Mouse (Mus musculus): ENCODE results near the gene Alyref. TPM values are rescaled to one million over a fixed set of nuclear protein-coding genes. Genes with fewer than 3 reads are reported as not detected.

Gene Alyref
- polyA plus RNA-seq, 1 experiment from 2014 or later: 361 TPM

DNA sequence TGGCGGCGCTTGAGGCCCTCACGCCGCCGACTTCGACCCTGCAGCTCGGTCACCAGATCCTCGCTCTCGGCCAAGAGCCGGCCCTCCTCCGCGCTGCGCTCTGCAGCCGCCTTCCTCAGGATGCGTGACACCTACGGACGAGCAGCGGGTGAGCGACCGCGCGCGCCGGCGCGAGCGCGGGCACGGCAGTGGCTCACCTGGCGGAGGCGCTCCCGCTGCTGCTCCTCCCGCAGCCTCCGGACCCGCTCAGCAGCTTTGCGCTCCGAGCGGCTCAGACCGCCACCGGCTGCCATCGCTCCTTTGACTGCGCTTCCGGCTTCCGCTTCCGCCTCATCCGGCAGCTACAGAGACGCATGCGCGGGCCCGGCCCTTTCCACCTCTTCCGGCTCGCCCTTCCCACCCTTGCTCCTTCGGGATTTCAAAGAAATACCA lies 26.5 kb upstream of the Alyref start:
- peak overlapping the region; percentile 93 for H3K4me3 ChIP-seq
- peak overlapping the region; percentile 80 for H3K9ac ChIP-seq
- peak overlapping the region; percentile 54 for H3K27ac ChIP-seq (ENCODE audit: poor library complexity, severe bottlenecking)
- no peaks in the 10 kb centered on the region for H3K27me3 ChIP-seq (replicated peaks)
- H3K4me2 ChIP-seq: peak overlapping the region; percentile 91
- peaks cover 56% of the 10 kb centered on the region for H3K36me3 ChIP-seq
- under 1% methylated on average over 53 of the region's 53 CpGs for WGBS
- H3K9me3 ChIP-seq (replicated peaks): no peaks in the 10 kb centered on the region
- peak; percentile 81 for ATAC-seq (ENCODE audit: insufficient number of reproducible peaks, low FRiP score)
- H3K4me1 ChIP-seq (replicated peaks): peaks cover 31% of the 10 kb centered on the region

DNA sequence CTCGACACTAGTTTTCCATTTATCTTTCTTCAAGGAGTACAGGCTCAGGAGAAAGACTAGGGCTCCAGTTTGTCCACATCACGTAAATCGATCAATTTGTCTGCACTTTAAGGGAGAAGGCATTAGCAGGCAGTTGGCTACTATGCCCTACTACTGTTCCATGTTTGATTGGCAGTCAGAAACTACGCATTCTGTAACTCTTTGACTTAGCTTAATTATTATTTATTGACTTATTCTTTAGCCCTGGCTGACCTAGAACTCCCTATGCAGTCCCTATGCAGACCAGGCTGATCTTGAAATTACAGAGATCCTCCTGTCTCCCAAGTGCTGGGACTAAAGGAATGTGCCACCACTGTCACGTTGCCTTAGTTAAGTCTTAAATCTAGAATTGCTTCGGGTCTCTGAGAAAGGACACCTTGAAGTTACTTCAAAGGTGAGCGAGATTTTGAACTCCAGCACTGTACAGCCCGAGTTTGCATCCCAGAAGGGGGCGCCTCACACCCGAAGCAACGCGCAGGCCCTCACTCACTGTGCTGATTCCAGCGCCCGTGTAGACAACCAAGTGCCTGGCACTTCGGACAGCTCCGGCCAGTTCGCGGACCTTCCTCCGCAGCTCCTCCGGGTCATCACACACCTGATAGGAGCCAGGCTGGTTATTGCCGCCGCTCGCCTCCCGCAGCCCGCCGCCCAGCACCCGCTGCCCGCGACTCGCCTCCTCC lies 26.0 kb upstream of the Alyref start:
- Histone ChIP-seq H3K27me3 (replicated peaks) (no peaks in the 10 kb centered on the region), H3K9me3 (replicated peaks) (no peaks in the 10 kb centered on the region), H3K27ac (ENCODE audit: poor library complexity, severe bottlenecking) (peak overlapping the region; percentile 54), H3K4me2 (peak overlapping the region; percentile 91), H3K36me3 (peaks cover 56% of the 10 kb centered on the region), H3K4me3 (peak overlapping the region; percentile 93), H3K9ac (peak overlapping the region; percentile 80), H3K4me1 (replicated peaks) (peaks cover 26% of the 10 kb centered on the region)
- ATAC-seq (ENCODE audit: insufficient number of reproducible peaks, low FRiP score): peak; percentile 85
- 12% methylated on average over 30 of the region's 30 CpGs for WGBS

DNA sequence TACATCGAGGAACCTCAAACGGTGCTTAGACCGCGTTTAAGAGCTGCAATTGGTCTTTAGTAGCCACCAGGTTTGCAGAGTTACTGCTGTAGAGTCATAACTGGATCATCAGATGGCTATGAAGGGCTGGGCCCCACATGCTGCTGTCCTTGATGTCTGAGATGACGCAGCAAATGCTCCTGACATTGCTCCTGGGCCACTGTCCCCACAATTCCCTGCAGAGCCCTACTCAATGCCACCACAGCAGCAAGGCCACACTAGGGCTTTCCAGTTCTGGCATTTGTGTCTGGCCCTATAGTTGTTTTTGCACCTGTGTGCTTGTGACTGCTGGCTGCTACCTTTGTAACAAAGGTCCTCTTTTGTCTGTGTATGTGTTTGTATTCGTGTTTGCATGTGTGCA lies 24.6 kb upstream of the Alyref start:
- H3K4me3 ChIP-seq: no peak overlapping the region
- H3K27me3 ChIP-seq (replicated peaks): no peaks in the 10 kb centered on the region

DNA sequence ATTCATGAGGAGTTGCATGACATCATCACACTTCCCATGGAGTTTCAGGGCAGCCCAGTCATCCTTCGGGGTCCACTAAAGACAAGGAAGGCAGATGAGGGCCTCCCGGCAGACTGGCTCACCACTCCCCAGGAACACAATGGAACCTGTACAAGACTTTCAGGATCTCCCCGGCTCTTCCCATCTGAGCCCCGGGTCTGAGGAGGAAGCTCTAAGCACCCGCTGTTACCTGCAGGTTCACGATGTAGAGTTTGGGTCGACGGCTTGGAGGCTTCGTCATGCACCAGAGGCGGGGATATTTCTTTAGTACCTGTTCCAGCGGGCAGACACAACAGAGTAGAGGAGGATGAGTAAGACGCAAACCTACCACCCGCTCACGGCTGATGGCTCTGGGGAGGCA lies 22.0 kb upstream of the Alyref start:
- WGBS: 90% methylated on average over 14 of the region's 14 CpGs
- Histone ChIP-seq H3K9ac (no peak overlapping the region), H3K27me3 (replicated peaks) (no peaks in the 10 kb centered on the region), H3K36me3 (peaks cover 51% of the 10 kb centered on the region), H3K4me1 (replicated peaks) (peaks cover 32% of the 10 kb centered on the region), H3K4me3 (no peak overlapping the region), H3K9me3 (replicated peaks) (no peaks in the 10 kb centered on the region), H3K4me2 (no peak overlapping the region), H3K27ac (ENCODE audit: poor library complexity, severe bottlenecking) (no peak overlapping the region)
- ATAC-seq (ENCODE audit: insufficient number of reproducible peaks, low FRiP score): no peak

More for the DNA sequence above, 24.6 kb upstream of the Alyref start:
- H3K9ac ChIP-seq: no peak overlapping the region
- ATAC-seq (ENCODE audit: insufficient number of reproducible peaks, low FRiP score): no peak
- H3K36me3 ChIP-seq: peaks cover 60% of the 10 kb centered on the region
- H3K9me3 ChIP-seq (replicated peaks): no peaks in the 10 kb centered on the region
- H3K4me1 ChIP-seq (replicated peaks): peaks cover 28% of the 10 kb centered on the region
- no peak overlapping the region for H3K27ac ChIP-seq (ENCODE audit: poor library complexity, severe bottlenecking)
- WGBS: 84% methylated on average over 6 of the region's 6 CpGs
- no peak overlapping the region for H3K4me2 ChIP-seq

DNA sequence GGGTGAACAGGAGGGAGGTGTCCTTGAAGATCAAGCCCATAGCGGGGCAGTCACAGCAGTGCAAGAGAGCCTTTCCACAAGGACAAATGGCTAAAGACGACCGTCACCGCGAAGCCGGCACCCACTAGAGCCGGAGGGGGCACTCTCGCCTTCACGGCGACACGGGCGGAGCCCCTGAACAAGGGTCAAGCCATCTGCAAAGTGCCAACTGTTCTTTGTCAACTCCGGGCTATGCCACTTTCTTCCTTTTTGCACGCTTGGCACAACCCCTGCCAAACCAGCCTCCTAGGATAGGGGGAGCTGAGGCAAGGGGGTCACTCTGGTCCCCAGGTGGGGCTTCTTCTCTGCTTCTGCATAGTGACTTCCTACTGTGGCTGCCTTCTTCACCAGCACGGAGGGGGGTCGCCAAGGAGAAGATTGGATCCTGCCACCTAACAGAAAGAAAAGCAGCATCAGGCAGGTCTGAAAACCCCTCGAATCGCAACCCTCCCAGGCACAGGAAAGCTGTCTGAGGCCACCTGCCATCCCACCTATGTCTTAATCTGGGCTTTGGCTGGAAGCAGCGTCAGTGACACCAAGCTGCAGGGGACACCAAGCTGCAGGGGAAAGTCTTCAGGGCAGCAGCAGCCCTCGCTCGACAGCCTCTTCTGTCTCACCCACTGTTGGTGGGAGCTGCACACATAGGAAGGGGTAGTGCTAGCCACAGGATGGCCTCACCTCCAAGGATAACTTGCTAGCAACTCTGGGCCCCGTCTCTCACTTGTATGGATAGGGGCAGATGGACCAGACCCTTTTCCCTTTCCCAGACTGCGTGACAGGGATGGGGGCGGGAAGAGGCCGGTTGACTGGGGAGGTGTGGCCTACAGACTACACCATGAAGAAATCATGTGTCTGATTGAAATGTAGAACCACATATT lies 20.7 kb upstream of the Alyref start:
- Histone ChIP-seq H3K9me3 (replicated peaks) (no peaks in the 10 kb centered on the region), H3K4me2 (peak overlapping the region; percentile 89; the same call in 1 of the 2 replicates), H3K4me3 (no peak overlapping the region), H3K36me3 (peaks cover 62% of the 10 kb centered on the region), H3K4me1 (replicated peaks) (peaks cover 29% of the 10 kb centered on the region), H3K27me3 (replicated peaks) (no peaks in the 10 kb centered on the region), H3K9ac (no peak overlapping the region; the same call in 1 of the 2 replicates), H3K27ac (ENCODE audit: poor library complexity, severe bottlenecking) (no peak overlapping the region)
- ATAC-seq (ENCODE audit: insufficient number of reproducible peaks, low FRiP score): no peak
- WGBS: 93% methylated on average over 25 of the region's 25 CpGs

DNA sequence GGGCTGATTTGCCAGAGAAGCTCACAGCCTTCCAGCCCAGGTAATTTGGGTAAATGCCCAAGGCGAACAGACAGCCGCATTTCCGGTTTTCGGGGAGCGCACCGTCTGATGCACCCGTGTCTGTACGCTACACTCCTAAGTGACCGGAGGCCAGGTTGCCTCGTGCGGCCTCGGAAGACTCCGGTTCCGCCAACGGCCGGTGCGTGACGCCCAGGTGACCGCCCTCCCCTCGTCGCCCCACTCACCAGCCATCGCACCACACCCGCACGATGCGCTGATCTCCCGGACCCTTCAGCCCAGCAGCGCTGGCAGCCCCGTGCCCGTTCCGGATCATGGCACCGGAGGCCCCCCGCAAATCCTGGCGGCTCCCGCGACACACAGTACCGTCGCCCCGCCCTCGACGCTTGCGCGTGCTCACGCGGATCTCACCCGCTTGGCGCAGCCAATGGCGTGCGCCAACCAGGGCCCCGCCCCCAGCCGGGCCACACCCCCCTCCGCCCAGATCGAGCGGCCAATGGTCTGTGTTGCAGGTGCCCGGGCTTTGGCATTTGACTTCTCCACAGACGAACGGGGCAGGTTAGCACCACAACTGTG lies 19.5 kb upstream of the Alyref start, which contains the start of gene Pcyt2:
Gene Pcyt2 (minus strand): TSS at position 418 of the 594 bp plus-strand sequence.
- H3K4me2 ChIP-seq: peak within 1 kb of the TSS; percentile 89
- WGBS: under 1% methylated on average over 56 of the region's 56 CpGs
- no peaks in the 10 kb centered on the region for H3K9me3 ChIP-seq (replicated peaks)
- peak within 1 kb of the TSS; percentile 75 for H3K27ac ChIP-seq (ENCODE audit: poor library complexity, severe bottlenecking)
- peaks cover 27% of the 10 kb centered on the region for H3K4me1 ChIP-seq (replicated peaks)
- no peaks in the 10 kb centered on the region for H3K27me3 ChIP-seq (replicated peaks)
- peak; percentile 97 for ATAC-seq (ENCODE audit: insufficient number of reproducible peaks, low FRiP score)
- peak within 1 kb of the TSS; percentile 84 for H3K4me3 ChIP-seq
- H3K36me3 ChIP-seq: peaks cover 70% of the 10 kb centered on the region
- peak within 1 kb of the TSS; percentile 87 for H3K9ac ChIP-seq

DNA sequence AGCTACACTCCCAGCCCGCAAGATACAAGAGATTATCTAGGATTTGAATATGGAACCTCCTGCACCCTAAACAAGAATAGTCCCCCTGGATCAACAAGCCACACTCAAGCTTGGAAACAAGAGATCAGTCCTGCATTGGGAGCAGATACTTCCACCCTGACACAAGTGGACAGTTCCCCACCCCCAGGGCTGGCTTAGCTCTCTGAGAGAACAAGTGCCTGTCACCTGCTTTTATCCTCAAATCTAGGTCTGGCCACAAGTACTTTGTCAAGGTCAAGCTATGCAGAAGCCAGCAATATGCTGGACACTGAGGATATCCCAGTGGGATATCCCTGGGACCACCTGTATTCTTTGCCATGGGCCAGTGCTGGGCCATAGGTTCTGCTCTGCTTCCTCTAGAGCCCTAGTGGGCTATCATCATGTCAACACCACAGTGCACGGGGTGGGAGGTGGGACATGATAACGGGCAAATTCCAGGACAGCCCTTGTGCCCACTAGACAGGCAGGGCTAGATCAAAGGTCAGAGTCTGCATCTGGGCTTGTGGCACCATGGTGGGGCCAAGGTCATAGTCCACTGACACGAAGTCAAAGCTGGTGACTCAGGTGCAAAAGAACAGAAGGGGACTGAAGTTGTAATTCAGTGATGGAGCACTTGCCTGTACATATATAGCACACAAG lies 18.6 kb upstream of the Alyref start:
- H3K4me1 ChIP-seq (replicated peaks): peaks cover 27% of the 10 kb centered on the region
- WGBS: 28% methylated on average over 4 of the region's 4 CpGs
- no peaks in the 10 kb centered on the region for H3K9me3 ChIP-seq (replicated peaks)
- peak overlapping the region; percentile 84 for H3K4me3 ChIP-seq
- H3K36me3 ChIP-seq: peaks cover 70% of the 10 kb centered on the region
- H3K27ac ChIP-seq (ENCODE audit: poor library complexity, severe bottlenecking): peak overlapping the region; percentile 75; the same call in 1 of the 2 replicates
- peak overlapping the region; percentile 87 for H3K9ac ChIP-seq
- H3K4me2 ChIP-seq: peak overlapping the region; percentile 89
- H3K27me3 ChIP-seq (replicated peaks): no peaks in the 10 kb centered on the region
- no peak for ATAC-seq (ENCODE audit: insufficient number of reproducible peaks, low FRiP score)

DNA sequence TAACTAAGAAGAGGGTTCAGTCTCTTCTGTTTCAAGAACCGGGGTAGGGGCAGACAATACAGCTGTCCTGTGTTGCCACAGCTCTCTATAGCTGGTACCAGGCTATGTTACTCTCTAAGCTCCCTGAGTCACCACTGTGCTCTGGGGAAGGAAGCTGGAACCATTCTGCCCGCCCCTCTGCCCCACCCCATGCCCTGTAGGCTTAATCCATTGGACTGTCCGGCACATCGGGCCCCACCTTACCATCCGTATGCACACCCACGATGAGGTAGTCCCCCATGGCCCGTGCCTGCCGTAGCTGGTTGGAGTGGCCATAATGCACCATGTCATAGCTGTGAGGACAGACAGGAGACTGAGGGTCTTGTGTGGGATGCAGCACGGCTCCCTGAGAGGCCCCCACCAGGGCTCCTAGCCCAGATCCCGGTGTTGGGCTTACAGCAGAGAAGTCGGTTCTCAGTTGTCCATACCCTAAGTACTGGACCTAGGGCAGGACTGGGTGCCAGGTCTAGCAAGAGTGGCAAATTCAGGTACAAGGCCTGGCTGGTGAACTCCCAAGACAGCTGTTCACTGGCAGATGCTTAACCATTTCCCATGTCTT lies 17.5 kb upstream of the Alyref start:
- Histone ChIP-seq H3K9me3 (replicated peaks) (no peaks in the 10 kb centered on the region), H3K9ac (peak overlapping the region; percentile 50; the same call in 1 of the 2 replicates), H3K4me3 (no peak overlapping the region), H3K36me3 (peaks cover 71% of the 10 kb centered on the region), H3K4me2 (no peak overlapping the region), H3K4me1 (replicated peaks) (peaks cover 27% of the 10 kb centered on the region), H3K27me3 (replicated peaks) (no peaks in the 10 kb centered on the region), H3K27ac (ENCODE audit: poor library complexity, severe bottlenecking) (no peak overlapping the region)
- WGBS: 90% methylated on average over 11 of the region's 11 CpGs
- no peak for ATAC-seq (ENCODE audit: insufficient number of reproducible peaks, low FRiP score)

DNA sequence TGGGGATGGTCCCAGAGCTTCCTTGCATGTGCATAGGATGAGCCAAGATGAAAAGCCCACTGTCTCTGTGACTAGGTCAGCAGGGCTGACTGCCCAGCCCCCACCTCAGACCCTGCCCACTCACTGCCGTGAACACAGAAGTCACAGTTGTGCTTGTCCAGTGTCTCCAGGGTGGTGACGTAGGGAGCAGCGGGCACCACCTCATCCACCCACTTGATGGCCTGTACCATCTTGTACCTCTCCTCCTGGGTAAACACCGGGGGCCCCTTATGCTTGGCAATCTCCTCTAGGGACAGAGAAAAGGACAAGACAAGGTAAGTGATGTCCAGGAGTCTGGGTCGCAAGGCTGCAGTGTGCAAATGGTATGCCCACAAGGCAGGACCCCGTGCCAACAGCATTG lies 17.0 kb upstream of the Alyref start:
- 95% methylated on average over 6 of the region's 6 CpGs for WGBS
- Histone ChIP-seq H3K36me3 (peaks cover 71% of the 10 kb centered on the region), H3K9me3 (replicated peaks) (no peaks in the 10 kb centered on the region), H3K27ac (ENCODE audit: poor library complexity, severe bottlenecking) (no peak overlapping the region), H3K9ac (no peak overlapping the region), H3K4me2 (no peak overlapping the region), H3K4me3 (no peak overlapping the region), H3K27me3 (replicated peaks) (no peaks in the 10 kb centered on the region), H3K4me1 (replicated peaks) (peaks cover 27% of the 10 kb centered on the region)
- no peak for ATAC-seq (ENCODE audit: insufficient number of reproducible peaks, low FRiP score)

DNA sequence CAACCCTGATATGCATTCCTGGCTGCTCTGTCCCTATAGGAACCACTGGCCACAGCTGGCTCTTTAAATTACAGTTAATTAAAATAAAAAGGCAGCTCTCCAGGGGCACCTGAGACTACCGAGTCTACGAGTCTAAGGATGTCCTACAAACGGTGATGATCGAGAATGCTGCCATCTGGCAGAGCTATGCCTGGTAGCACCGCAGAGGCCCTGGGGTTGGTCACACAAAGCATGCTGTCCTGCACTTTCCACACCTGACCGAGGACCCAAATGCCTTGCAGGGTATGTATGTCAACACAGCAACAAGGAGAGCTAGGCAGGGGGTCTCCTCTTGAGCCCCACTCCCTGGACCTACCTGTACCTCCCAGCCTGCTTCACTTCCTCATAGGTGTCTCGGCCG lies 15.8 kb upstream of the Alyref start:
- Histone ChIP-seq H3K36me3 (peaks cover 67% of the 10 kb centered on the region), H3K4me3 (no peak overlapping the region), H3K4me1 (replicated peaks) (peaks cover 36% of the 10 kb centered on the region), H3K4me2 (no peak overlapping the region), H3K9me3 (replicated peaks) (no peaks in the 10 kb centered on the region), H3K27me3 (replicated peaks) (no peaks in the 10 kb centered on the region; the same call in 1 of the 2 replicates), H3K9ac (no peak overlapping the region), H3K27ac (ENCODE audit: poor library complexity, severe bottlenecking) (no peak overlapping the region)
- WGBS: 83% methylated on average over 8 of the region's 8 CpGs
- ATAC-seq (ENCODE audit: insufficient number of reproducible peaks, low FRiP score): no peak

Measured in heart, embryonic 12.5 days (tissue).